Mouse (Mus musculus) kidney, adult 2 months (tissue): ENCODE results near the gene Cep128. TPM values are rescaled to one million over a fixed set of nuclear protein-coding genes. Genes with fewer than 3 reads are reported as not detected.

Experiments used
- DNase-seq: peaks from one replicate; pipeline ENCODE4 v3.0.0; 2021
- H3K27ac ChIP-seq: fragments of 200-500 bp; 2 replicates; pipeline ENCODE4 v1.5.1; 2012; ENCODE audit warnings: low read depth, low read length, control low read depth, inconsistent platforms; ENCODE audit not compliant: insufficient read depth
- H3K27me3 ChIP-seq: fragments of 200-500 bp; replicated peaks from 2 replicates; pipeline ENCODE4 v1.6.1; 2012; ENCODE audit warnings: mild to moderate bottlenecking, moderate library complexity, low read length, inconsistent platforms; ENCODE audit not compliant: control insufficient read depth, insufficient read depth
- H3K36me3 ChIP-seq: fragments of 200-500 bp; 2 replicates; pipeline ENCODE4 v1.6.1; 2012; ENCODE audit warnings: mild to moderate bottlenecking, moderate library complexity, low read length, inconsistent platforms; ENCODE audit not compliant: control insufficient read depth, insufficient read depth
- H3K4me1 ChIP-seq: fragments of 200-500 bp; 2 replicates; pipeline ENCODE4 v1.6.1; 2011; ENCODE audit warnings: low read length; ENCODE audit not compliant: control insufficient read depth, insufficient read depth
- H3K4me3 ChIP-seq: fragments of 200-500 bp; 2 replicates; pipeline ENCODE4 v1.5.1; 2011; ENCODE audit warnings: mild to moderate bottlenecking, low read depth, low read length, control low read depth; ENCODE audit not compliant: insufficient read depth
- CTCF ChIP-seq: fragments of 200-500 bp; conservative IDR thresholded peaks from 2 replicates; pipeline ENCODE4 v1.5.1; 2011; ENCODE audit warnings: low read depth, mild to moderate bottlenecking, control low read depth, low read length, moderate library complexity, mixed read lengths; ENCODE audit not compliant: insufficient read depth, insufficient read length
- POLR2A ChIP-seq: fragments of 200-500 bp; IDR thresholded peaks from one replicate; pipeline ENCODE4 v1.6.1; 2011; ENCODE audit warnings: low read depth, low read length, control low read depth
- WGBS: fragments of 180-500 bp; shearing (Covaris S2); methylation state at CpG from one replicate; pipeline ENCODE4 v1.1.7; 2018; 5-methylcytosine and 5-hydroxymethylcytosine counted together
- polyA plus RNA-seq: library from polyadenylated mRNA; depleted of rRNA; stranded (reverse); fragments of >200 nt; gene quantifications from 2 replicates; pipeline ENCODE4 v1.2.3, GENCODE M21; 2012

Cep128 gene
- polyA plus RNA-seq, 1 experiment, result 1.6 TPM

DNA sequence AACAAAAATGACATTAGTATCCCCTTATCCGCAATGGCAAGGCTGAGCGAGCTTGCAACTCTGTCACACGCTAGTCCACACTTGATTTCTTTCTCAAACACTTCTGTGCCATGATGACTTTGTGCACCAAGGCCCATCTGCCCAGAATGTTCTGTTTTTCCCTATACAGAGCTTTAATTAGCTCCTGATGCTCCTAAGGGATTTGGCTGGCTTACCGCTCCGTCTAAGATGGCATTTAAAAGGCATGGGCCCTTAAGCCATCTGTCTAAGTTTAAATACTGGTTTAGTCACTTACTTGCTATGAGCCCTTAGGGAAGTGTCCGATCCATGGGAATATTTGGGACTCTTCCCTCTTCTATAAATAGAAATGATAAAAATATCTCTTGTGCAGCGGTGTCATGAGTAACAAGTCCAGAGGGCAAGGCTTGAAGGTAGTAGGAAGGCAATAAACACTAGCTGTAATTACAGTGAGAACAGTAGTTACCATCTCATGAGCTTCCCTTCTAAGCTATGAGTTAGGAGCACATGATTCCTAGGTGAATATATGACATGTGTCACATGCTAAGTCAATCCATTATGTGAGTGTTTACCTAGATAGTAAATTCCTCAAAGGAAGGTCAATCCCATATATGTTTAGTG, 343.8 kb downstream of the Cep128 start:
- no peak for DNase-seq
- no peaks in the 10 kb centered on the region for H3K36me3 ChIP-seq
- TF ChIP-seq CTCF (no peak), POLR2A (no peak)
- 89% methylated on average over 7 of the region's 7 CpGs for WGBS
- H3K4me1 ChIP-seq, result no peaks in the 10 kb centered on the region
- no peak overlapping the region for H3K27ac ChIP-seq
- no peak overlapping the region for H3K4me3 ChIP-seq
- no peaks in the 10 kb centered on the region for H3K27me3 ChIP-seq

DNA sequence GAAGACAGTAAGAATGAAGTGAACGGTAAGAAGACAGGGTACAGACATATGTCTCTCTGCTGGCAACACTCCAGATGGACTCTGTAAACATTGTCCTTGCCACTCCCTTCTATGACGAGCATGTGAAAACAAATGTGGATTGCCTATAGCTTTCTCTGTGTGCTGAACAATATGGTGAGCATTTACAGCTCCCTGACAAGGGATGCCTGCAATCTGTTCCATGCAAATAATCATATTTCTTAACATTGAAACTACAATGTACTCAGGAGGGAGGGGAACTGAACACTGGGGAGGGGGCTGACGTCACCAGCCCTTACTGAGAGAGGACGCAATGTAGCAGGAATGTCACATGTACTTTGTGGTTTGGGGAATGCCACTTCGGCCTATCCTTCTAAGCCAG, 355.1 kb downstream of the Cep128 start:
- DNase-seq, result no peak
- no peak for TF ChIP-seq CTCF
- TF ChIP-seq POLR2A, result no peak
- no peaks in the 10 kb centered on the region for H3K4me1 ChIP-seq
- H3K36me3 ChIP-seq, result no peaks in the 10 kb centered on the region
- H3K27me3 ChIP-seq, result no peaks in the 10 kb centered on the region
- no peak overlapping the region for H3K4me3 ChIP-seq
- WGBS, result 69% methylated on average over 5 of the region's 5 CpGs
- H3K27ac ChIP-seq, result no peak overlapping the region

DNA sequence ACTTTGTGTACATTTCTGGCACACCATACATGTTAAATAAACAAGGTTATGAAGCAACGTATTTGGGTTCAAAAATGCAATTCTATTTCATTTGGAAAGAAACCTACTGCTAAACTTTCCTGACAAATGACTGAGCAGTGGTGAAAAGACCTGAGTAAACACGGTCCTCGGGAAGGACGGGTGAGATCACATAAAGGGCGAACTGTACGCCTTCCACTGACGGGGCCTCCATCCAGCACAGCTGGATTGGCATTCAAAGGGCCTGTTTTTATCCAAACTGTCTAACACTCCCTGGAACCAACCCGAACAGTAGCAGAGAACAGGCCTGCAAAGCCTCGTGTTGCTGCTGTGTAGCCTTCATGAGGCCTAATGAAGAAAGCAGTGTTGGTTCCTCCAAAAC, 356.5 kb downstream of the Cep128 start:
- H3K4me1 ChIP-seq, result no peaks in the 10 kb centered on the region
- TF ChIP-seq CTCF, result no peak
- TF ChIP-seq POLR2A, result no peak
- DNase-seq, result no peak
- H3K4me3 ChIP-seq, result no peak overlapping the region
- 90% methylated on average over 9 of the region's 9 CpGs for WGBS
- no peaks in the 10 kb centered on the region for H3K36me3 ChIP-seq
- H3K27ac ChIP-seq, result no peak overlapping the region
- H3K27me3 ChIP-seq, result no peaks in the 10 kb centered on the region

DNA sequence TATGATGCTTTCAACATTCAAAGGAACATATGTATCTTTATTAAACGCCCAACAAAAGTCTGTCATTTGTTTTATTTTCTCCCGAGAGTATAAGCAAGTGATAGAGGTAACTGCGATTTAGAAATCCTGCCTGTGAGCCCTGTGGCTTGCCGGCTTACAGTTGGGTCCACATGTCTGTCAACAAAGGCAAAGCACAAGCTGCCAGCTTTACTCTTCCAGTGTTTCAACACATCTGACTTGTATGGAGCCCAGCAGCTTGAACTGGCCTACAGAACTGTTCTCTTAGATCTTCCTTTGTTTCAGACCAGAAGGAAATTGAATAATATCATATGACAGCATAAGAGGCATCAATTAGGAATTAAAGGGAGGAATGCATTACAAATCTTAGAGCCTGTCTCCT, 357.1 kb downstream of the Cep128 start:
- Histone ChIP-seq H3K4me1 (no peaks in the 10 kb centered on the region), H3K27me3 (no peaks in the 10 kb centered on the region), H3K4me3 (no peak overlapping the region), H3K27ac (no peak overlapping the region), H3K36me3 (no peaks in the 10 kb centered on the region)
- DNase-seq, result no peak
- WGBS, result 93% methylated on average over 4 of the region's 4 CpGs
- TF ChIP-seq CTCF, result no peak
- no peak for TF ChIP-seq POLR2A

GRCm38 (mm10) chr12:91015075-91015474, 369.1 kb downstream of the Cep128 start:
- Histone ChIP-seq H3K27ac (no peak overlapping the region), H3K27me3 (no peaks in the 10 kb centered on the region), H3K4me1 (no peaks in the 10 kb centered on the region), H3K4me3 (no peak overlapping the region), H3K36me3 (no peaks in the 10 kb centered on the region)
- TF ChIP-seq POLR2A, result no peak
- no peak for TF ChIP-seq CTCF
- DNase-seq, result no peak
- 95% methylated on average over 6 of the region's 6 CpGs for WGBS

DNA sequence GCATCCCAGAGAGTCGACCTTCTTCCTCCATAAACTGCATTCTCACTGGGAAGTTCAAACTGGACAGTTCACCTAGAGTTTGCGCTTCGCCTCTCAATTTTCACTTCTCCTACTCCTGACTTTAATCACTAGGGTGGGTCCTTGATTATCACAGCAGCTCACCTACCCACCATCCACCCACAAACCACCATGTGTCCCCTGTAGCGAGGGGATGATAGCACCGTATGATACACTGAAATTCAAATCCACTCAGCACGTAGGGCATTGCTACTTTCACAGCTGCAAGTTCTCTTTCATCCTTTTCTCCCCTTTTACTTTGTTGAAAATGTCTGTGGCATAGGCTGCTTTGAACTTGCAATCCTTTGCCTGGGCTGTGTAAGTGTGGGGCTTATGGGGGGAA, 371.2 kb downstream of the Cep128 start:
- H3K27me3 ChIP-seq, result no peaks in the 10 kb centered on the region; the same call in 1 of the 2 replicates
- TF ChIP-seq POLR2A (no peak), CTCF (no peak)
- DNase-seq, result no peak

GRCm38 (mm10) chr12:91012184-91012583, 372.0 kb downstream of the Cep128 start:
- 70% methylated on average over 4 of the region's 4 CpGs for WGBS
- H3K27ac ChIP-seq, result no peak overlapping the region
- no peaks in the 10 kb centered on the region for H3K4me1 ChIP-seq
- H3K36me3 ChIP-seq, result no peaks in the 10 kb centered on the region
- no peak overlapping the region for H3K4me3 ChIP-seq
- no peaks in the 10 kb centered on the region; the same call in 1 of the 2 replicates for H3K27me3 ChIP-seq
- DNase-seq, result no peak
- no peak for TF ChIP-seq CTCF
- no peak for TF ChIP-seq POLR2A

More for the DNA sequence above, 371.2 kb downstream of the Cep128 start:
- Histone ChIP-seq H3K4me3 (no peak overlapping the region), H3K4me1 (no peaks in the 10 kb centered on the region), H3K27ac (no peak overlapping the region), H3K36me3 (no peaks in the 10 kb centered on the region)
- 83% methylated on average over 6 of the region's 6 CpGs for WGBS
